Comparison of ENCODE assay signal across 11 mouse cellular contexts in the genomic region with DNA sequence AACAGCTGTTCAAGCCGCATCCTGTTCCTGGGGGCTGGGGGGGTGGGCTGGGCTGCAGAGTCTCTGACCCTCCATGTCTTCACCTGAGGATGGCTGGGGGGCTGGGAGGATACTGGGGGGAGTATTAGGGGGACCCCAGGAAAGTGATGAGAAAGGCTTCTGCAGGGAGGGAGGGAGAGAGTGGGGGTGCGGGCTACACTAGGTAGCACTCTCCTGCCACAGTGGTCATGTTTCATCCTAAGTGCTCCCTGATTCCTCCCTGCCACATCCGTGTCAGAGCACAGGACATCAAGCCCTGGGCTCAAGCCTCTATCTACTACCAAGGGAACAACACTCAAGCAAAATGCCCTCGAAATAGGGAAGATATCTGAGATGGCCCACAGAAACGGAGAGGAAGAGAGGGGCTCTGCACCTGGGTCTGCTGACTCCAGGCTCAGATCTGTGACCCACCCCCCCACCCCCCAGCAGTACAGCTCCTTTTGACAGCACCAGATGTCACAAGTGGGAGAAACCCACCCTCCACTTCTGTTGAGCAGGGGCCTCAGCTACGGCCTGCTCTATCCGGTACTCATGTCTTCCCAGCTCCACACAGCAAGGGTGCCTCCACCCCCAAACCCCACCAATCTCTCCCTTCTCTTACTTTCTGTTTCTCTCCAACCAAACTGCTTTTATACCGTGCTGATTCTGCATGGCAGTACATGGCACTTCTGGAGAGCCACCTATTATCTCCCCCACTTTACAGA.
DNase-seq lines count a peak whose midpoint lies in the region; ATAC-seq and TF ChIP-seq lines count a peak whose summit lies in the region.
"Had no signal": no experiment of that assay in that cellular context is flagged by ENCODE, and none has a peak within 500 bp of the region (broad histone marks: within the 10 kb centered on the region; RNA-seq: fewer than 3 reads in every experiment).

No protein-coding gene starts in this region.

- H3K27me3 ChIP-seq in hindbrain, postnatal 0 days (ENCODE audit: insufficient read depth, low read length): no peaks in the 10 kb centered on the region
- H3K27me3 ChIP-seq in neural tube, embryonic 12.5 days (replicated peaks): no peaks in the 10 kb centered on the region
- H3K27me3 ChIP-seq: kidney, embryonic 15.5 days; liver, embryonic 12.5 days had no signal

- WGBS in lung, adult 2 months: 70% methylated on average over 8 of the region's 8 CpGs
- WGBS in hindbrain, postnatal 0 days: 63% methylated on average over 8 of the region's 8 CpGs
- 61% methylated on average over 8 of the region's 8 CpGs for WGBS in neural tube, embryonic 12.5 days

- intact Hi-C loops in heart, postnatal 10 days (cut with DNase I): no loop called here

- peak; percentile 5 for DNase-seq in lung, adult 2 months
- no peak for DNase-seq in lung, postnatal 10 days
- no peak for DNase-seq in hindbrain, postnatal 0 days (ENCODE audit: low spot score)
- DNase-seq in thymus, postnatal 14 days: peak; percentile 74
- no peak for DNase-seq in right cerebral cortex, postnatal 25 days
- DNase-seq in heart, postnatal 10 days: no peak
- DNase-seq in embryo, embryonic 10 days (ENCODE audit: low spot score): no peak

- no peak overlapping the region for H3K4me2 ChIP-seq in hindbrain, postnatal 0 days (ENCODE audit: low read depth, low read length)
- no peak overlapping the region for H3K4me2 ChIP-seq in neural tube, embryonic 12.5 days (replicated peaks)
- H3K4me2 ChIP-seq: kidney, embryonic 15.5 days; liver, embryonic 12.5 days had no signal

- H3K4me1 ChIP-seq in lung, adult 2 months (ENCODE audit: control insufficient read depth, insufficient read depth, low read length): peaks cover 13% of the 10 kb centered on the region
- H3K4me1 ChIP-seq in hindbrain, postnatal 0 days (ENCODE audit: insufficient read depth, low read length): peaks cover 11% of the 10 kb centered on the region; the same call in 1 of the 2 replicates
- peaks cover 22% of the 10 kb centered on the region for H3K4me1 ChIP-seq in neural tube, embryonic 12.5 days

- ATAC-seq in hindbrain, postnatal 0 days: peak; percentile 21; the same call in 1 of the 2 replicates
- ATAC-seq in neural tube, embryonic 12.5 days (ENCODE audit: low FRiP score, low read depth): peak; percentile 48; the same call in 1 of the 2 replicates
- ATAC-seq: liver, embryonic 12.5 days had no signal

- no peaks in the 10 kb centered on the region for H3K9me3 ChIP-seq in hindbrain, postnatal 0 days (ENCODE audit: low read length)
- no peaks in the 10 kb centered on the region for H3K9me3 ChIP-seq in neural tube, embryonic 12.5 days
- H3K9me3 ChIP-seq: kidney, embryonic 15.5 days; liver, embryonic 12.5 days had no signal

- H3K36me3 ChIP-seq in hindbrain, postnatal 0 days (ENCODE audit: insufficient read depth, low read length): no peaks in the 10 kb centered on the region
- H3K36me3 ChIP-seq in neural tube, embryonic 12.5 days: no peaks in the 10 kb centered on the region
- H3K36me3 ChIP-seq: kidney, embryonic 15.5 days; liver, embryonic 12.5 days had no signal

- no peak overlapping the region for H3K4me3 ChIP-seq in lung, adult 2 months (replicated peaks; ENCODE audit: extremely low read depth, low read depth, low read length)
- H3K4me3 ChIP-seq in hindbrain, postnatal 0 days (ENCODE audit: low read length): no peak overlapping the region
- H3K4me3 ChIP-seq in neural tube, embryonic 12.5 days: no peak overlapping the region
- H3K4me3 ChIP-seq: kidney, embryonic 15.5 days; liver, embryonic 12.5 days; megakaryocyte, embryonic 14.5 days had no signal

- no peak overlapping the region for H3K9ac ChIP-seq in hindbrain, postnatal 0 days (replicated peaks; ENCODE audit: low read length)
- H3K9ac ChIP-seq in neural tube, embryonic 12.5 days: no peak overlapping the region
- H3K9ac ChIP-seq: kidney, embryonic 15.5 days; liver, embryonic 12.5 days had no signal

- H3K27ac ChIP-seq in hindbrain, postnatal 0 days: no peak overlapping the region
- H3K27ac ChIP-seq in neural tube, embryonic 12.5 days: no peak overlapping the region
- H3K27ac ChIP-seq: kidney, embryonic 15.5 days; liver, embryonic 12.5 days had no signal

- no peak for TF ChIP-seq POLR2A in lung, adult 2 months (IDR thresholded peaks at IDR 0.05; ENCODE audit: borderline replicate concordance, extremely low read depth, low read depth, low read length)

- TF ChIP-seq CTCF in lung, adult 2 months (IDR thresholded peaks at IDR 0.05; ENCODE audit: insufficient read depth, low read length): no peak
- no peak for TF ChIP-seq CTCF in hindbrain, postnatal 0 days (IDR thresholded peaks at IDR 0.05; ENCODE audit: low read depth)

Comparison
In these comparisons a context has a peak if more than half of its experiments do, and no peak if none do; other contexts are left out.
1. DNase-seq: peak in lung, adult 2 months (single experiment) and thymus, postnatal 14 days (single experiment); none in lung, postnatal 10 days (single experiment), hindbrain, postnatal 0 days (single experiment), right cerebral cortex, postnatal 25 days (single experiment), heart, postnatal 10 days (0 of 2) and embryo, embryonic 10 days (single experiment).